Mouse (Mus musculus) heart, embryonic 12.5 days (tissue): Measurements from ENCODE around the gene Slc25a28. TPM values are rescaled to one million over a fixed set of nuclear protein-coding genes. Genes with fewer than 3 reads are reported as not detected.

Experiments used
- ATAC-seq: fragments of 200-750 bp; cut with Nextera tagmentation; 2 replicates; pipeline ENCODE4 v1.8.0; 2017; ENCODE audit warnings: moderate TSS enrichment, moderate library complexity; ENCODE audit not compliant: insufficient number of reproducible peaks, low FRiP score
- H3K27ac ChIP-seq: fragments of 300-500 bp; sonication (generic); 2 replicates; pipeline ENCODE4 v1.5.1; 2016; ENCODE audit warnings: mild to moderate bottlenecking, moderate library complexity; ENCODE audit not compliant: poor library complexity, severe bottlenecking
- H3K27me3 ChIP-seq: fragments of 300-500 bp; sonication (generic); replicated peaks from 2 replicates; pipeline ENCODE4 v1.6.1; 2016; ENCODE audit warnings: mild to moderate bottlenecking, moderate library complexity
- H3K36me3 ChIP-seq: fragments of 300-500 bp; sonication (generic); 2 replicates; pipeline ENCODE4 v1.6.1; 2016; ENCODE audit warnings: mild to moderate bottlenecking, moderate library complexity
- H3K4me1 ChIP-seq: fragments of 300-500 bp; sonication (generic); replicated peaks from 2 replicates; pipeline ENCODE4 v1.6.1; 2016; ENCODE audit warnings: mild to moderate bottlenecking
- H3K4me2 ChIP-seq: fragments of 300-500 bp; sonication (generic); 2 replicates; pipeline ENCODE4 v1.6.1; 2016; ENCODE audit warnings: mild to moderate bottlenecking, moderate library complexity
- H3K4me3 ChIP-seq: fragments of 300-500 bp; sonication (generic); 2 replicates; pipeline ENCODE4 v1.5.1; 2016; ENCODE audit warnings: mild to moderate bottlenecking
- H3K9ac ChIP-seq: fragments of 300-500 bp; sonication (generic); 2 replicates; pipeline ENCODE4 v1.6.1; 2016; ENCODE audit warnings: mild to moderate bottlenecking, moderate library complexity
- H3K9me3 ChIP-seq: fragments of 300-500 bp; sonication (generic); replicated peaks from 2 replicates; pipeline ENCODE4 v1.6.1; 2016; ENCODE audit warnings: mild to moderate bottlenecking, moderate library complexity
- WGBS: fragments of 180-500 bp; shearing (Covaris S2); methylation state at CpG from one replicate; pipeline ENCODE4 v1.1.7; 2016; 5-methylcytosine and 5-hydroxymethylcytosine counted together
- polyA plus RNA-seq: library from polyadenylated mRNA; unstranded; fragments of >200 nt; fragmentation: Nextera tagmentation; extraction: Ambion mirVana; gene quantifications from 2 replicates; pipeline ENCODE4 v1.2.1, GENCODE M21; 2016

Slc25a28 gene
- polyA plus RNA-seq, 1 experiment from 2014 or later, result 11.1 TPM

DNA sequence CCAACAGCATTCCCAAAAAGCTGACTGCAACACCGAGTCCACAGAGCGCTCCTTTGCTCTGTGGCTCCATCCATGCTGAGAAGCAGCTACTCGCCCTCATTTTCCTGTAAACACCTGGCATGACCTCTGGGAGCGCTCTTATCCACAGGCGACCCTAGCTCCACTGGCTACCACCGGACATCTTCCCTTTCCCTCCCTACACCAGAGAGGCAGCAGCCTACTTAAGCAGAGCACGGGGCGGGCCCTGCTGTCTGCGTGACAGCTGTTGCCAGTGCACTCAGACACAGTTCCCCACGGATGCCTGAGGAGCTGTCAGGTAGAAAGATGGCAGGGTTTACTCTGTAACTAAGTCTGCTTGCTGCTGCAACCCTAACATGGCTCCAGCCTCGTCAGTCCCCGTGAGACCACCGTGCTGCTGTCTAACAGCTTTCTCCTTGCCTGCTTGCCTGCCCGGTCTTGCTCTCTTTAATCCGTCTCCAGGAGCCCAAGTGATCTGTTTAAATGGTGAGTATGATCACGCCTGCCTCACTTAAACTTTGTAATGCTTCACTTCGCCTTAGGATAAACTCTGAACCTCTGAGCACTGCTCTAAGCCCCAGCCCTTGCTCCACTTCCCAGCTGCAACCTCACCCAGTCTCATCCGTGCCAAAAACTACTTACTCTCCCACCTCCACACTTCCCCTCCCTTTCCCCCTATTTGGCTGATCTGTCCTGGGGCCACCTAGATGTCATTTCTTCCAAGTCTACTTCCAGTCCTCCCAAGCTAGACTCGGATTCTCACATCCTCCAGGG, 12.3 kb downstream of the Slc25a28 start:
- no peak for ATAC-seq
- Histone ChIP-seq H3K4me3 (no peak overlapping the region), H3K4me1 (no peaks in the 10 kb centered on the region), H3K9ac (no peak overlapping the region), H3K9me3 (no peaks in the 10 kb centered on the region), H3K27me3 (peaks cover 5% of the 10 kb centered on the region; the same call in 1 of the 2 replicates), H3K27ac (no peak overlapping the region), H3K4me2 (no peak overlapping the region), H3K36me3 (peaks cover 21% of the 10 kb centered on the region)
- WGBS, result 42% methylated on average over 19 of the region's 19 CpGs

DNA sequence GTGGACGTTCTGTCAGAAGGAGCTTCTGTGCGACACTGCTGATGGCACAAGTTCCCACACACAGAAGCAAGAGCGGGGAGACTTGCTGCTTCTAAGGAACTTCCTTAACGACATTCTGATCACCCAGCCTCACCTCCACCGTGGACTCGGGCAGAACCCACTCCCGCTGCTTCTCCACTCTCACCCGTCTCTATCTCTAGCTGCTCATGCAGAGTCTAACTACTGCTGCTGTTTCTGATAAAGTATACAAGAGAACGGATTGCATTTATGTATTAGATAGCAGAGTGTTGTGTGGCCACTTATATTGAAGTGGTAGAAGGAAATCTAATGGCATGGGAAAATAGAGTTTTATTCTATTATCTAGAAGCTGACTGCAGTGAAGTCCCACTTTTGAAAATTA, 13.9 kb downstream of the Slc25a28 start:
- H3K27ac ChIP-seq, result no peak overlapping the region
- no peak for ATAC-seq
- WGBS, result 70% methylated on average over 9 of the region's 9 CpGs

DNA sequence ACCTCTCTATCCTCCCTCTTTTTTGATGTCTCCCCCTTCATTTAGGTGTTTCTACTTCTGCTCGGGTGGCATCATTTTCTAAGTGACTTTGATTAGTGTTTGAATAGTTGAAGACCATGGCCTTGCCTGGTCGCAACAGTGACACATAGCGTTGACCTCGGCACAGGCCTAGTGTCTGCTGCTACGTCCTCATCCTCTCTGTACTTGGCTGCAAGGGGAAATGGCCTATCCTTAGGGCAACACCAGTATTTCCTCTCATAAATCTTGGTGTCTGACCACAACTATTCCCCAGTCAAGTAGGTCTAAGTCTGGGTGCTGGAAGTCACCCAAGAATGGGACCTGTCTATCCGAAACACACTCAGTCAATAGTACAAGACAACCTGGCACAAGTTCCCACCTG, 15.0 kb downstream of the Slc25a28 start:
- Histone ChIP-seq H3K4me3 (no peak overlapping the region), H3K36me3 (peaks cover 17% of the 10 kb centered on the region), H3K4me2 (no peak overlapping the region), H3K27ac (no peak overlapping the region), H3K9ac (no peak overlapping the region), H3K27me3 (peaks cover 13% of the 10 kb centered on the region), H3K9me3 (no peaks in the 10 kb centered on the region), H3K4me1 (no peaks in the 10 kb centered on the region)
- 85% methylated on average over 6 of the region's 6 CpGs for WGBS
- no peak for ATAC-seq

More for the DNA sequence above, 13.9 kb downstream of the Slc25a28 start:
- H3K4me2 ChIP-seq, result no peak overlapping the region
- H3K4me3 ChIP-seq, result no peak overlapping the region
- H3K4me1 ChIP-seq, result no peaks in the 10 kb centered on the region
- H3K9me3 ChIP-seq, result no peaks in the 10 kb centered on the region
- no peak overlapping the region for H3K9ac ChIP-seq
- H3K27me3 ChIP-seq, result peaks cover 5% of the 10 kb centered on the region; the same call in 1 of the 2 replicates
- peaks cover 17% of the 10 kb centered on the region for H3K36me3 ChIP-seq

DNA sequence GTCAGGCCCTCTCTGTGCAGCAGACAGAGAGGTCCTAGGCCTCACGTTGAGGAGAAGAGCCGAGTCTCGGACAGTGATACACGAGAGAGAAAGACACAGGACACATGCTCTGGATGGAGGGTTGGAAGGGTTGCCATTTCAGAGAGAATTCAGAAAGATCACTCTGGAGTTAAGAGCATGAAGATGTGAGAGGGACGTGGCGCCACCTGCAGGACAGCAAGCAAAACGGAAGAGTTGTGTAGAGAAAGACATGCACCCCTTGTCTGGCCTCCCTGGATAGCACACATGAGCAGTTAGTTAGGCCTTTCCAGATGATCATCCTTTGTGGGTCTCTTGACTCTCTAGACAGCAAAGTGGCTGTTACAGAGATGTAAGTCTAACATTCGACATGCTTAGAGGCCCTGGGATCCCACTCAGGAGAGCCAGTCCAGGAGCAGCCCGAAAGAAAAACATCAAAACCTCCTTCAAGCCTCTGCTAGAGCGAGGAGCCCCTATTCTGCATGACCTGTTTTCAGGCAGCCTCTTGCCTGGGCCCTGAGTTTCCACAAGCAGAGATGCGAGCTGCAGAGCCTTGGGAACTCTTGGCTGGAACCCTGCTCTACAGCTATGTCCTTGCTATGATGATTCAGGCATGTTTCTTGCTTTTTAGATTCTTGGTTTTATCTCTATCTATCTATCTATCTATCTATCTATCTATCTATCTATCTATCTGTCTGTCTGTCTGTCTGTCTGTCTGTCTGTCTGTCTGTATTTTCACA, 18.8 kb downstream of the Slc25a28 start:
- Histone ChIP-seq H3K27me3 (peaks cover 40% of the 10 kb centered on the region), H3K4me3 (no peak overlapping the region), H3K9me3 (no peaks in the 10 kb centered on the region), H3K4me1 (no peaks in the 10 kb centered on the region), H3K27ac (no peak overlapping the region), H3K9ac (no peak overlapping the region), H3K36me3 (no peaks in the 10 kb centered on the region), H3K4me2 (no peak overlapping the region)
- 39% methylated on average over 11 of the region's 11 CpGs for WGBS
- ATAC-seq, result no peak

DNA sequence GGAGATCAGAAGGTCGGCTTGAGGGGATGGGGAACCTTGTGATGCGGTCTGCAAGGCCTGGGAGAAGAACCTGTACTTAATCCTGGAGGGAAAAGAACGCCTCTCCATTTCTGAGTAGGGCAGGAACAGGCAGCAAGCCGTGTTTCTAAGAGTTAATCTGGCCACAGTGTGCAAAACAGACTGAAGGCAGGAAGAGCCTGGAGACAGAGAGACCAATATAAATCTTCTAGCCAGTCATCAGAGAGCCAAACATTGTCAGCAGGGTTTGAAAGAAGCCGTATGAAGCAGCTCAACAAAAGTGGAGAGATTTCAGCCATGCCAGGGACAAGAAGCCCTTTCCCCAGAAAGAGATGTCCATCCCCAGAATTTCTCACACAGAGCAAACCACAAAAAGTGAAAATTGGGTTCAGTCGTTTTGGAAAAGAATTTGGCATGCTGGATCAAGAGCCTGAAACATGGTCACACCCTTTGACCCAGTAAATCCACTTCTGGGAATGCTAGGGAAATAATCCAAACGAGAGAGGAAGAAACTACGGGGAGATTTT, 23.4 kb downstream of the Slc25a28 start:
- no peak overlapping the region for H3K4me3 ChIP-seq
- no peak overlapping the region for H3K27ac ChIP-seq
- WGBS, result 54% methylated on average over 8 of the region's 8 CpGs
- H3K27me3 ChIP-seq, result peaks cover 41% of the 10 kb centered on the region
- no peaks in the 10 kb centered on the region for H3K9me3 ChIP-seq
- no peaks in the 10 kb centered on the region for H3K4me1 ChIP-seq
- H3K36me3 ChIP-seq, result no peaks in the 10 kb centered on the region
- no peak overlapping the region for H3K4me2 ChIP-seq
- no peak for ATAC-seq
- no peak overlapping the region for H3K9ac ChIP-seq

DNA sequence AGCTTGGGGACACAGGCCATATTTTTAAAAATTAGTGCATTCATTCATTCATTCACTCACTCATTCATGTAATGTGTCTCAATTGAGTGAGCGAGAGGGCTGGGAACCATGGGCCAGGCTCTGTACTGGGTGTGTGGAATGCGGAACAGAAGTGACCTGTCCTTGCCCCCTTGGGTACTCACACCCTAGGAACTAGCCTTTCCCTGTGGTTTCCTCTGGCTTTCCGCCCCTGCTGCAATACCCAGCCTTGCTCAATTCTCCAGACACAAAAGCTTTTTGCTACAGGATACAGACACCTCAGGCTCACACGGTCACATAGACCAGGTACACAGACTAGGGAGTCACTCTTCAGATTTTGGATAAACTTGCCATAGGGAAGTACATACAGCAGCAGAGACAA, 26.3 kb downstream of the Slc25a28 start:
- ATAC-seq, result no peak
- Histone ChIP-seq H3K27ac (no peak overlapping the region), H3K9me3 (no peaks in the 10 kb centered on the region), H3K27me3 (peaks cover 24% of the 10 kb centered on the region), H3K4me2 (no peak overlapping the region), H3K36me3 (no peaks in the 10 kb centered on the region), H3K9ac (no peak overlapping the region), H3K4me1 (no peaks in the 10 kb centered on the region), H3K4me3 (no peak overlapping the region)
- WGBS, result 84% methylated on average over 4 of the region's 4 CpGs

DNA sequence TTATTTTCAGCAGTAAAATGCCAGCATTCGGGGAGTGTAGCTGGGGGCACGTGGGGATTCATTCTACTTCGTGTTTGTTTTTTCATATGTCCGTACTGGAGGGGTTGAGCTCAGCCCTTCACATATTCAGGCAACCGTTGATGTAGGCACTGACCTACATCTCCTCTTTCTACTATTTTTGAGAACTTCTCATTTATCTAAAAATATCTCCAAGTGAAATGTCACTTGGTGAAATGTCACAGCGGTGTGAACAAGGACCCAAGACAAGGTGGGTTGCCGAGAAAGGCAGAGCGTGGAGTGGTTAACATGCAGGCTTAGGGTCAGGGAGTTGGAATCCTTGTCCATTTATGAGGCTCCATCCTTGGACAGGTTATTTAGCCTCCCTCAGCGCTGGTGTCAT, 27.4 kb downstream of the Slc25a28 start:
- H3K4me1 ChIP-seq, result no peaks in the 10 kb centered on the region
- H3K9ac ChIP-seq, result no peak overlapping the region
- 79% methylated on average over 9 of the region's 9 CpGs for WGBS
- H3K36me3 ChIP-seq, result no peaks in the 10 kb centered on the region
- no peak overlapping the region for H3K4me3 ChIP-seq
- H3K9me3 ChIP-seq, result no peaks in the 10 kb centered on the region
- no peak overlapping the region for H3K4me2 ChIP-seq
- ATAC-seq, result no peak
- H3K27ac ChIP-seq, result no peak overlapping the region
- peaks cover 23% of the 10 kb centered on the region for H3K27me3 ChIP-seq

DNA sequence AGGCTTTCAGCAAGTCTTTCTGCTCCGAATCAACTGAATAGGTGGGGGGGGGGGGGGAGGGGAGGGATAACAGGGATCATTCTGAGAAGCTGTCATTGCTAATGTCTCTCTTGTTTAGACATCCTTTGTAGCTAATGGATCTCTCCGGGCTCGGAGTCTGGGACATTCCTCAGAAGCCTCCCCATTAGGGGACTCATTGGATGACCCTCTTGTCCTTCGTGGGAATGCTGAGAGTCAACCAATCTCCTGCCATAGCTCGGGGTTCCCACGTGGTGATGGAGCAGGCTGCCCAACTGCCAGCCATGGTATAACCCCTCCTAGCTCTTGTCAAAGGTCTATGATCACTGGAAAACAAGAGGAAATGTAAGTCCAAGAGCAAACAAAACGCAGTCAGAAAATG, 27.8 kb downstream of the Slc25a28 start:
- ATAC-seq, result no peak
- peaks cover 20% of the 10 kb centered on the region for H3K27me3 ChIP-seq
- no peak overlapping the region for H3K4me3 ChIP-seq
- no peaks in the 10 kb centered on the region for H3K36me3 ChIP-seq
- no peak overlapping the region for H3K4me2 ChIP-seq
- no peaks in the 10 kb centered on the region for H3K4me1 ChIP-seq
- 56% methylated on average over 7 of the region's 7 CpGs for WGBS
- H3K27ac ChIP-seq, result no peak overlapping the region
- no peaks in the 10 kb centered on the region for H3K9me3 ChIP-seq
- H3K9ac ChIP-seq, result no peak overlapping the region

DNA sequence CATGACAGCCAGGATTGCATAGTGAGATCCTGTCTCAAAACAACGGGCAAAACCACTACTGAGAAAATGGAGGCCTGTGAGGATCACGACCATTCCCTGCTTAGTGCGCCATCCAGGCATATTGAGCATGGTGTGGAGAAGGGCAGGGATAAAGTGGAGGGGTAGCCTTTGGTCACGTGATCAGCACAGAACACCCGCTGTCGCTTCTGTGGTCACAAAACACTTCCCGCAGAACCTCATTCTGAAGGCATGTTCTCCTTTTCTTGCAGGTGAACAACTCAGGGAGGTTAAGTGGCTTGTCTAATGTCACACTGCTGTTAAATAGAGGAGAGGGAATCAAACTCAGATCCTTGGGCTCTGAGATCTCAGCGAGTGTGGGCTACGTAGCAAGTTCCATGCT, 29.2 kb downstream of the Slc25a28 start:
- no peak overlapping the region for H3K27ac ChIP-seq
- H3K4me2 ChIP-seq, result no peak overlapping the region
- H3K27me3 ChIP-seq, result peaks cover 24% of the 10 kb centered on the region
- no peak overlapping the region for H3K9ac ChIP-seq
- no peaks in the 10 kb centered on the region for H3K36me3 ChIP-seq
- ATAC-seq, result no peak
- 85% methylated on average over 9 of the region's 9 CpGs for WGBS
- H3K4me1 ChIP-seq, result no peaks in the 10 kb centered on the region
- H3K9me3 ChIP-seq, result no peaks in the 10 kb centered on the region
- H3K4me3 ChIP-seq, result no peak overlapping the region

DNA sequence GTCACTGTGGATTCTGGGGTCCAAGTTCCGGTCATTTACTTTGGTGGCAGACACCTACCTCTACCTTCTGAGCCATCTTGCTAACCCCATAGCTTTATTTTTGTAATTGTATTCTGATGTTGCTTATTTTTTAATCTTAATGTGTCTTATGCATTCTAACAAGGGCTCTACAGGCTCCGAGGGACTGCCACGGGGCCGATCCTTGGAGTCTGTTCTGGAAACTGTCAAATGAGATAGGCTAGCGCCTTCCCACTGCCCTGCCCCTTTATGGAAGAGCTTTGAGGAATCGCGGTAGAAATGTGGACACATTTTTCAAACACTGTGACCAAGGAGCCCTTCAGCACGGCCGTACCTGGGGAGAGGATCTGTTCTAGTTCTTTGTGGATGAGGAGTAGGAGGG, 31.8 kb downstream of the Slc25a28 start:
- Histone ChIP-seq H3K4me3 (no peak overlapping the region), H3K4me2 (no peak overlapping the region), H3K27me3 (peaks cover 33% of the 10 kb centered on the region), H3K4me1 (no peaks in the 10 kb centered on the region), H3K27ac (no peak overlapping the region), H3K36me3 (no peaks in the 10 kb centered on the region), H3K9me3 (no peaks in the 10 kb centered on the region), H3K9ac (no peak overlapping the region)
- WGBS, result 72% methylated on average over 9 of the region's 9 CpGs
- no peak for ATAC-seq

DNA sequence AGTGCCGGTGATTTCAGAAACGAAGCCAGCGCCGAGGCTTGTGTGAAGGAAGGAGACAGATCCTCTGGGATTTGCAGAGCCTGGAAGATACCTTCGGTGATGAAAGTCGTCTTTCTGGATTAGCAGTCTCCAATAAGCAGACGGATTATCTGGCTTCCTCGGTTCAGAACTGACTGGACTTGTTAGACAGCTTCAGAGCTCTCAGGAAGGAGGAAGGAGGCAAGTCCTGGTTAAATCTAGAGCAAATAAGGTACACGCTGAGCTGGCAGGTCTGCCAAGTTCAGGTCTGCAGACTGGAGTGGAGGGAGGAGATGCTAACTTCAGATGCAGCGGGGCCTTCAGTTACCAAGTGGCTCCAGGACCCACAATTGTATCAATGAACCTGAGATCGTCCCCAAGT, 32.8 kb downstream of the Slc25a28 start:
- H3K4me2 ChIP-seq, result no peak overlapping the region
- no peak for ATAC-seq
- no peak overlapping the region for H3K9ac ChIP-seq
- peaks cover 37% of the 10 kb centered on the region for H3K27me3 ChIP-seq
- 62% methylated on average over 11 of the region's 11 CpGs for WGBS
- H3K27ac ChIP-seq, result no peak overlapping the region
- H3K4me1 ChIP-seq, result no peaks in the 10 kb centered on the region
- H3K4me3 ChIP-seq, result no peak overlapping the region
- H3K9me3 ChIP-seq, result no peaks in the 10 kb centered on the region
- H3K36me3 ChIP-seq, result no peaks in the 10 kb centered on the region
